Mouse (Mus musculus): ENCODE measurements around the gene Olfr789. TPM values are rescaled to one million over a fixed set of nuclear protein-coding genes. Genes with fewer than 3 reads are reported as not detected.

Gene Olfr789
- not detected for polyA plus RNA-seq (2012; fragmentation: generic; extraction: Trizol)

DNA sequence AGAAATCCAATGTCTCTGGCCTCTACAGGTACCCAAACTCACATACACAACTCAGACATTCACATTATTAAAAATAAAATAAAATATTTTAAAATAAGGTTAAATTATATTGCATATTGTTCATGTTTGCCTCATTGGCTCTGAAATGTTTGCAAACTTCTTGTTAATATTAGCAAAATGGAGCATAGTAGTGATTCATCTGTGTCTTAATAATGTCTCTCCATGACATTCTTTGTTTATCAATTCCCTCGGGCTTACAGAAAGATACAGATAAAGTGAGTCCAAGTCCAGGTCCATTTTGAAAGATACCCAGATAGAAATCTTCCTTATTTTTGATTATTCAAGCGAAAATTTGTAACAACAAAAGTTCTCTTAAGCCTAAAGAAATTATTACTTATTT, at the start of gene Olfr789:
Gene Olfr789, plus strand, starts transcription at position 301 of the 400 bp plus-strand sequence.
- H3K4me2 ChIP-seq (ENCODE audit: low read depth) = no peak within 1 kb of the TSS
- H3K4me3 ChIP-seq = no peak within 1 kb of the TSS
- H3K27me3 ChIP-seq (ENCODE audit: control insufficient read depth, insufficient read depth, insufficient read length) = no peaks in the 10 kb centered on the region
- TF ChIP-seq SRF (IDR thresholded peaks at IDR 0.05; ENCODE audit: control insufficient read depth, insufficient read length, low read depth) (no peak), REST (IDR thresholded peaks at IDR 0.05; ENCODE audit: insufficient read depth, insufficient read length) (no peak), POLR2AphosphoS2 (IDR thresholded peaks at IDR 0.05; ENCODE audit: insufficient read length, low read depth) (no peak), POLR2A (IDR thresholded peaks at IDR 0.05; ENCODE audit: insufficient read length, low read depth) (no peak), MAX (IDR thresholded peaks at IDR 0.05; ENCODE audit: low read depth) (no peak), CEBPB (IDR thresholded peaks at IDR 0.05; ENCODE audit: insufficient read depth, poor library complexity, severe bottlenecking) (no peak), TCF3 (IDR thresholded peaks at IDR 0.05; ENCODE audit: insufficient read length, low read depth) (no peak), TCF12 (IDR thresholded peaks at IDR 0.05; ENCODE audit: insufficient read depth, poor library complexity, severe bottlenecking) (no peak), MYOG (IDR thresholded peaks at IDR 0.05; ENCODE audit: control insufficient read depth in 1 of 3, insufficient read depth in 1 of 3, insufficient read length in 2 of 3, low read depth in 2 of 3) (no peak), MYOD1 (IDR thresholded peaks at IDR 0.05; ENCODE audit: control insufficient read depth in 1 of 3, insufficient read length in 2 of 3, low read depth in 2 of 3) (no peak), E2F4 (IDR thresholded peaks at IDR 0.05; ENCODE audit: insufficient read depth) (no peak), USF1 (IDR thresholded peaks at IDR 0.05; ENCODE audit: low read depth) (no peak)
- no peaks in the 10 kb centered on the region for H3K36me3 ChIP-seq (ENCODE audit: control insufficient read depth, insufficient read depth)
- H3K79me2 ChIP-seq (ENCODE audit: control insufficient read depth, insufficient read depth) = no peaks in the 10 kb centered on the region
- no peak within 1 kb of the TSS for H3ac ChIP-seq (ENCODE audit: control insufficient read depth, insufficient read length)

- no peak within 1 kb of the TSS for H3K4me2 ChIP-seq (ENCODE audit: low read depth)
- H3ac ChIP-seq (ENCODE audit: control insufficient read depth, insufficient read length) = no peak within 1 kb of the TSS
- H3K4me3 ChIP-seq = no peak within 1 kb of the TSS
- no peaks in the 10 kb centered on the region for H3K27me3 ChIP-seq (ENCODE audit: control insufficient read depth, insufficient read depth, insufficient read length)
- no peaks in the 10 kb centered on the region for H3K79me2 ChIP-seq (ENCODE audit: control insufficient read depth, insufficient read depth)
- TF ChIP-seq REST (IDR thresholded peaks at IDR 0.05; ENCODE audit: insufficient read depth, insufficient read length) = no peak
- TF ChIP-seq MYOD1 (IDR thresholded peaks at IDR 0.05; ENCODE audit: control insufficient read depth in 1 of 3, insufficient read length in 2 of 3, low read depth in 2 of 3) = no peak
- no peak for TF ChIP-seq TCF12 (IDR thresholded peaks at IDR 0.05; ENCODE audit: insufficient read depth, poor library complexity, severe bottlenecking)
- no peak for TF ChIP-seq POLR2A (IDR thresholded peaks at IDR 0.05; ENCODE audit: insufficient read length, low read depth)
- no peak for TF ChIP-seq MAX (IDR thresholded peaks at IDR 0.05; ENCODE audit: low read depth)
- no peak for TF ChIP-seq SRF (IDR thresholded peaks at IDR 0.05; ENCODE audit: control insufficient read depth, insufficient read length, low read depth)
- no peaks in the 10 kb centered on the region for H3K36me3 ChIP-seq (ENCODE audit: control insufficient read depth, insufficient read depth)
Observed at GRCm38 (mm10) chr10:129461562-129461961, 23.0 kb upstream of the Olfr789 start, which contains the start of gene Olfr787. Gene Olfr787 (plus strand): TSS chr10:129461862.

DNA sequence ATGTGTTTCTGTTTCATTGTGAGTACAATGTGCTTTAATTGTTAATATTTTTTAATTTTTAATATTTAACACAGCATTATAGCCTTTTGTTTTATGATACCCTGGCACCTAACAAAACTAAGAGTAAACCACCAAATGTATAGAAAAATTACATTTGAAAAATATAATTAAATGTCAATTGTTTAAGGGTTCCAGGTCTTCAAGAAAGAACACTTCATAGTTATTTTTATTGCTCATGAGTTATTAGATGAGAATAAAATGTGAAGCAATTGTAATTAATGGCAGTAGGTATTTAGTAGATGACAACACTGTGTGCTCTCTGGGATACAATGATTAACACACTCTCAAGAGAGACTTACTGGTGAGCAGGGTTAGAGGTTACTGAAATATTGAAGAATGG, 13.9 kb upstream of the Olfr789 start, which contains the start of gene Olfr788:
Gene Olfr788, plus strand, starts transcription at position 301 of the 400 bp plus-strand sequence.
- TF ChIP-seq TCF3 (IDR thresholded peaks at IDR 0.05; ENCODE audit: insufficient read length, low read depth) (no peak), E2F4 (IDR thresholded peaks at IDR 0.05; ENCODE audit: insufficient read depth) (no peak), USF1 (IDR thresholded peaks at IDR 0.05; ENCODE audit: low read depth) (no peak), POLR2AphosphoS2 (IDR thresholded peaks at IDR 0.05; ENCODE audit: insufficient read length, low read depth) (no peak), REST (IDR thresholded peaks at IDR 0.05; ENCODE audit: insufficient read depth, insufficient read length) (no peak), TCF12 (IDR thresholded peaks at IDR 0.05; ENCODE audit: insufficient read depth, poor library complexity, severe bottlenecking) (no peak), POLR2A (IDR thresholded peaks at IDR 0.05; ENCODE audit: insufficient read length, low read depth) (no peak), MYOD1 (IDR thresholded peaks at IDR 0.05; ENCODE audit: control insufficient read depth in 1 of 3, insufficient read length in 2 of 3, low read depth in 2 of 3) (no peak), MAX (IDR thresholded peaks at IDR 0.05; ENCODE audit: low read depth) (no peak), MYOG (IDR thresholded peaks at IDR 0.05; ENCODE audit: control insufficient read depth in 1 of 3, insufficient read depth in 1 of 3, insufficient read length in 2 of 3, low read depth in 2 of 3) (no peak), SRF (IDR thresholded peaks at IDR 0.05; ENCODE audit: control insufficient read depth, insufficient read length, low read depth) (no peak), CEBPB (IDR thresholded peaks at IDR 0.05; ENCODE audit: insufficient read depth, poor library complexity, severe bottlenecking) (no peak)
- Histone ChIP-seq H3K4me2 (ENCODE audit: low read depth) (no peak within 1 kb of the TSS), H3K27me3 (ENCODE audit: control insufficient read depth, insufficient read depth, insufficient read length) (no peaks in the 10 kb centered on the region), H3K79me2 (ENCODE audit: control insufficient read depth, insufficient read depth) (no peaks in the 10 kb centered on the region), H3K36me3 (ENCODE audit: control insufficient read depth, insufficient read depth) (no peaks in the 10 kb centered on the region), H3ac (ENCODE audit: control insufficient read depth, insufficient read length) (no peak within 1 kb of the TSS), H3K4me3 (no peak within 1 kb of the TSS)

DNA sequence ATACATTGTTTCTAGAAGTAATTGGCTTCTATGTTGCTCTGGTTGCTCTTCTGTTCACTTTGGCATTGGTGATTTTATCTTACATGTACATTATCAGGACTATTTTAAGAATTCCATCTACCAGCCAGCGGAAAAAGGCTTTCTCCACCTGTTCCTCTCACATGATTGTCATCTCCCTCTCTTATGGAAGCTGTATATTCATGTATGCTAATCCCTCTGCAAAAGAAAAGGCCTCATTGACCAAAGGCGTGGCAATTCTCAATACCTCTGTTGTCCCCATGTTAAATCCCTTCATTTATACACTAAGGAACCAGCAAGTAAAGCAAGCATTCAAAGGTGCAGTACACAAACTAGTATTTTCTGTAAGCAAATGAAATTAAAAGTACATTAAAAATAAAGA, 11.3 kb upstream of the Olfr789 start:
- no peaks in the 10 kb centered on the region for H3K79me2 ChIP-seq (ENCODE audit: control insufficient read depth, insufficient read depth)
- no peaks in the 10 kb centered on the region for H3K27me3 ChIP-seq (ENCODE audit: control insufficient read depth, insufficient read depth, insufficient read length)
- TF ChIP-seq CEBPB (IDR thresholded peaks at IDR 0.05; ENCODE audit: insufficient read depth, poor library complexity, severe bottlenecking) (no peak), TCF12 (IDR thresholded peaks at IDR 0.05; ENCODE audit: insufficient read depth, poor library complexity, severe bottlenecking) (no peak), MYOD1 (IDR thresholded peaks at IDR 0.05; ENCODE audit: control insufficient read depth in 1 of 3, insufficient read length in 2 of 3, low read depth in 2 of 3) (no peak), USF1 (IDR thresholded peaks at IDR 0.05; ENCODE audit: low read depth) (no peak), REST (IDR thresholded peaks at IDR 0.05; ENCODE audit: insufficient read depth, insufficient read length) (no peak), SRF (IDR thresholded peaks at IDR 0.05; ENCODE audit: control insufficient read depth, insufficient read length, low read depth) (no peak), TCF3 (IDR thresholded peaks at IDR 0.05; ENCODE audit: insufficient read length, low read depth) (no peak), POLR2A (IDR thresholded peaks at IDR 0.05; ENCODE audit: insufficient read length, low read depth) (no peak), POLR2AphosphoS2 (IDR thresholded peaks at IDR 0.05; ENCODE audit: insufficient read length, low read depth) (no peak), MYOG (IDR thresholded peaks at IDR 0.05; ENCODE audit: control insufficient read depth in 1 of 3, insufficient read depth in 1 of 3, insufficient read length in 2 of 3, low read depth in 2 of 3) (no peak), MAX (IDR thresholded peaks at IDR 0.05; ENCODE audit: low read depth) (no peak), E2F4 (IDR thresholded peaks at IDR 0.05; ENCODE audit: insufficient read depth) (no peak)
- H3K4me3 ChIP-seq = no peak overlapping the region
- H3K36me3 ChIP-seq (ENCODE audit: control insufficient read depth, insufficient read depth) = no peaks in the 10 kb centered on the region
- H3K4me2 ChIP-seq (ENCODE audit: low read depth) = no peak overlapping the region
- H3ac ChIP-seq (ENCODE audit: control insufficient read depth, insufficient read length) = no peak overlapping the region

Measured in myocyte (in vitro differentiated cells).